Mouse (Mus musculus) liver, embryonic 14.5 days (tissue): ENCODE results near the gene Ddn. TPM values are rescaled to one million over a fixed set of nuclear protein-coding genes. Genes with fewer than 3 reads are reported as not detected.
A peak's percentile ranks its signal among the peaks of the same experiment; 100 is the strongest.

Source experiments
- ATAC-seq: fragments of 200-750 bp; cut with Nextera tagmentation; 2 replicates; pipeline ENCODE4 v1.8.0; 2017; ENCODE audit warnings: moderate number of reproducible peaks, mild to moderate bottlenecking, moderate library complexity; ENCODE audit not compliant: insufficient read depth
- DNase-seq, 3 experiments: peaks; one replicate each; pipeline ENCODE4 v3.0.0-alpha.2; 2012 to 2013; ENCODE audit warnings: low read depth in 3 of 3, low spot score in 3 of 3
- H3K27ac ChIP-seq: fragments of 300-500 bp; sonication (generic); 2 replicates; pipeline ENCODE4 v1.5.1; 2014; ENCODE audit warnings: moderate library complexity, mild to moderate bottlenecking, control low read depth, inconsistent platforms
- H3K27me3 ChIP-seq: fragments of 300-500 bp; sonication (generic); 2 replicates; pipeline ENCODE4 v1.6.1; 2014; ENCODE audit warnings: mild to moderate bottlenecking, low read length, moderate library complexity; ENCODE audit not compliant: control insufficient read depth, insufficient read depth
- H3K36me3 ChIP-seq: fragments of 300-500 bp; sonication (generic); replicated peaks from 2 replicates; pipeline ENCODE4 v1.6.1; 2014; ENCODE audit warnings: low read depth; ENCODE audit not compliant: control insufficient read depth, insufficient read depth
- H3K4me1 ChIP-seq, 2 experiments: fragments of 200-500 bp in 1 of 2; fragments of 300-500 bp in 1 of 2; sonication (generic) in 1 of 2; replicated peaks; 2 replicates each; pipeline ENCODE4 v1.6.1; 2012 to 2014; ENCODE audit warnings: antibody characterized with exemption in 1 of 2, inconsistent platforms in 1 of 2, low read length in 1 of 2; ENCODE audit not compliant: control insufficient read depth in 2 of 2, insufficient read depth in 2 of 2
- H3K4me2 ChIP-seq: fragments of 300-500 bp; sonication (generic); 2 replicates; pipeline ENCODE4 v1.6.1; 2014; ENCODE audit warnings: low read depth, mild to moderate bottlenecking, control low read depth, moderate library complexity
- H3K4me3 ChIP-seq, 2 experiments: fragments of 200-500 bp in 1 of 2; fragments of 300-500 bp in 1 of 2; sonication (generic) in 1 of 2; 2 replicates each; pipeline ENCODE4 v1.5.1; 2012 to 2014; ENCODE audit warnings: low read depth in 2 of 2, low read length in 2 of 2, mild to moderate bottlenecking in 2 of 2, control low read depth in 1 of 2, inconsistent platforms in 1 of 2, moderate library complexity in 1 of 2; ENCODE audit not compliant: insufficient read depth in 1 of 2
- H3K9ac ChIP-seq: fragments of 300-500 bp; sonication (generic); replicated peaks from 2 replicates; pipeline ENCODE4 v1.6.1; 2014; ENCODE audit warnings: mild to moderate bottlenecking, control low read depth, moderate library complexity
- H3K9me3 ChIP-seq: fragments of 300-500 bp; sonication (generic); 2 replicates; pipeline ENCODE4 v1.6.1; 2016; ENCODE audit warnings: low read length, mixed read lengths; ENCODE audit not compliant: control insufficient read depth
- CTCF ChIP-seq: IDR thresholded peaks from 2 replicates; pipeline ENCODE4 v1.5.1; 2016; ENCODE audit warnings: antibody characterized with exemption, low read depth, control low read depth
- EP300 ChIP-seq: IDR thresholded peaks from 2 replicates; pipeline ENCODE4 v1.6.1; 2016; ENCODE audit warnings: antibody characterized with exemption, low read depth
- whole genome bisulfite sequencing: fragments of 180-500 bp; shearing (Covaris S2); extraction: QIAGEN DNeasy Blood & Tissue Kit; methylation state at CpG from one replicate; pipeline ENCODE4 v1.1.7; 2014; ENCODE audit not compliant: insufficient replicate concordance; 5-methylcytosine and 5-hydroxymethylcytosine counted together
- polyA plus RNA-seq, 2 experiments: library from polyadenylated mRNA; depleted of rRNA in 1 of 2; stranded (reverse) in 1 of 2; unstranded in 1 of 2; fragments of >200 nt; fragmentation: Nextera tagmentation in 1 of 2; extraction: Ambion mirVana in 1 of 2; gene quantifications; 2 replicates each; pipeline versions ENCODE4 v1.2.1 to v1.2.3; 2012 to 2014

Gene Ddn
- polyA plus RNA-seq, 2 experiments = 0.03 TPM; not detected in 1

DNA sequence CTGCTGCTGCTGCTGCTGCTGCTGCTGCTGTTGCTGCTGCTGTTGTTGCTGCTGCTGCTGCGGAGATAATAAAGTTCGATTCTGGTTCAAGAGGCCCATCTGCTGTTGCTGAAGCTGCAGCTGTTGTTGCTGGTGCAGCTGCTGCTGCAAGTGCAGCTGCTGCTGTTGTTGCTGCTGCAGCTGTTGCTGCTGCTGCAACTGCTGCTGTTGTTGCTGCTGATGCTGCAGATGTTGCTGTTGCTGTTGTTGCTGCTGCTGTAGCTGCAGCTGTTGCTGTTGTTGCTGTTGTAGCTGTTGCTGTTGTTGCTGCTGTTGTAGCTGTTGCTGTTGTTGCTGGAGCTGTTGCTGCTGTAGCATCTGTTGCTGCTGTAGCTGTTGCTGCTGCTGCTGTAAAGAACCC lies 35.9 kb upstream of the Ddn start:
- ATAC-seq (no peak), DNase-seq (no peak)
- Histone ChIP-seq H3K9me3 (no peaks in the 10 kb centered on the region), H3K4me1 (no peaks in the 10 kb centered on the region), H3K9ac (no peak overlapping the region), H3K4me3 (no peak overlapping the region), H3K4me2 (no peak overlapping the region), H3K27me3 (no peaks in the 10 kb centered on the region), H3K36me3 (peaks cover 94% of the 10 kb centered on the region), H3K27ac (no peak overlapping the region)
- 83% methylated on average over 2 of the region's 2 CpGs for WGBS
- TF ChIP-seq EP300 (no peak), CTCF (no peak)

- H3K9me3 ChIP-seq = no peaks in the 10 kb centered on the region
- ATAC-seq = no peak
- 87% methylated on average over 11 of the region's 11 CpGs for WGBS
- peaks cover 94% of the 10 kb centered on the region for H3K36me3 ChIP-seq
- H3K4me1 ChIP-seq = peaks cover 0 to under 1% of the 10 kb centered on the region in 2 experiments; a peak in 1 of 4 replicates
- no peak overlapping the region for H3K9ac ChIP-seq
- no peaks in the 10 kb centered on the region for H3K27me3 ChIP-seq
- H3K4me3 ChIP-seq = no peak overlapping the region
- no peak for DNase-seq
- H3K4me2 ChIP-seq = no peak overlapping the region
- TF ChIP-seq CTCF = no peak
- no peak for TF ChIP-seq EP300
- H3K27ac ChIP-seq = no peak overlapping the region
These were observed 34.4 kb upstream of the Ddn start for GRCm38 (mm10) chr15:98843595-98844223.

DNA sequence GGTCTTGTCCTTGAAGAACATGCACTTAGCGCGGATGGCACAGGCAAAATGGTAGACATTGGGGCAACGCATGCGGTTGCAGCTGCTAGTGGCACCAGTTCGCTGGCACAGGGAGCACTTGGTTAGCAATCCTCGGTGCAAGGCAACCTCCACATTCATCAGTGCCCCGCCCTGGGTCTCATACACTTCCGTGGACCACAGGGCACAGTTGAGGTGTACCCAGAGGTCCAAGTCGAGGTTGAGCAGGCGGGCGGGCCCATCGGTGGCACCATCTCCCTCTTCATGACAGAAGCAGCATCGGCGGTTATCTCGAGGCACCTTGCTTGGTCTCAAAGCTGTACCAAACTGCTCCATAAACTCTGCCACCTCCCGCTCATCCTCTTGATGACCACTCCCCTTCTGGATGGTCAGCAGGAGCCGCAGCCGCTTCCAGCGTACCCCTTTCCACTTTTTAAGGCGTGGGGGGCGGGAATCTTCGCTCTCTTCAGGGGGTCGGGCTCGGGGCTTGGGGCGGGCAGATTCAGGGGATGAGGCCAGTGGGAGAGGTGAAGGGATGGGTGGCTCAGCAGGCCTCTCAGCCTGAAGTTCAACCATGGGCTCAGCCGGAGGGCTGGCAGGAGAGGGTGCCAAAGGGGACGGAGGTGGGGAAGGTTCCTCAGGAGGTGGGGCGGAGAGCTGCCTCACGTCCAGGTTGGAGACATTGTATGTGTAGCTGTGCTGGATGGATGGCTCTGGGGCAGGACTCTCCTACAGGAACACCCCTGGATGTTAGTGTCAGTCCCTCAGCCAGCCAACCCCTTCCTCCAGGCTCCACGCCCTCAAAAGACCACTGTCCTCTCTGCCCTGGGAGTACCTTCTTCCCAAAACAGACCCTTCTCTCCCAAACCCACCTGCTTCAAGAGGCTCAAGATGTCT lies 30.6 kb upstream of the Ddn start:
- no peak for ATAC-seq
- 90% methylated on average over 30 of the region's 30 CpGs for WGBS
- H3K27me3 ChIP-seq = no peaks in the 10 kb centered on the region
- H3K9ac ChIP-seq = no peak overlapping the region
- peaks cover 81% of the 10 kb centered on the region for H3K36me3 ChIP-seq
- TF ChIP-seq EP300 (no peak), CTCF (no peak)
- no peak overlapping the region for H3K27ac ChIP-seq
- H3K4me2 ChIP-seq = no peak overlapping the region
- peaks cover 21 to 27% of the 10 kb centered on the region in 2 experiments for H3K4me1 ChIP-seq
- no peak for DNase-seq
- H3K9me3 ChIP-seq = no peaks in the 10 kb centered on the region
- H3K4me3 ChIP-seq = no peak overlapping the region

DNA sequence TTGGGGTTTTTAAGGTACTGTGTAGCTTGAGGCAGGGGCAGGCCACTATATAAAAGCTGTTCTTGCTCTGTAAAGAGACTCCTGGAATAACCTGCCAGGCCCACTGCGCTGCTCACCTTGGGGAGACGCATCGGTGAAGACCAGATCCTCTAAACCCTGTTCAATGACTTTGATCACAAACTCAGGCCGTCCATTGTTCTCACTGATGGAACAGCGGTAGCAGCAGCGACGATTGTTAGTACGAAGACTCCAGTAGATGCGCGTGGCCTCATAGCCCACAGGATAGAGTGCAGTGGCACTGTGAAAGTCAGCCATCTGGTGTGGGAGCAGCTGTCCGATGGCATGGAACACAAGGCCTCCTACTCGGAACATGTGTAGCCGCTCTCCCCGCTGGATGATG lies 29.9 kb upstream of the Ddn start:
- no peak overlapping the region for H3K27ac ChIP-seq
- peaks cover 21 to 27% of the 10 kb centered on the region in 2 experiments for H3K4me1 ChIP-seq
- H3K4me3 ChIP-seq = no peak overlapping the region
- no peak overlapping the region for H3K9ac ChIP-seq
- H3K36me3 ChIP-seq = peaks cover 81% of the 10 kb centered on the region
- DNase-seq (no peak), ATAC-seq (no peak)
- no peaks in the 10 kb centered on the region for H3K9me3 ChIP-seq
- H3K4me2 ChIP-seq = no peak overlapping the region
- no peak for TF ChIP-seq CTCF
- no peak for TF ChIP-seq EP300
- no peaks in the 10 kb centered on the region for H3K27me3 ChIP-seq
- WGBS = 94% methylated on average over 14 of the region's 14 CpGs

- H3K27ac ChIP-seq = peak overlapping the region; percentile 92
- H3K9ac ChIP-seq = peak overlapping the region; percentile 44
- no peak for DNase-seq
- no peaks in the 10 kb centered on the region for H3K27me3 ChIP-seq
- H3K9me3 ChIP-seq = no peaks in the 10 kb centered on the region
- peak; percentile 55 for ATAC-seq
- 49% methylated on average over 4 of the region's 4 CpGs for WGBS
- H3K4me2 ChIP-seq = peak overlapping the region; percentile 53
- no peak for TF ChIP-seq EP300
- TF ChIP-seq CTCF = no peak
- peaks cover 78% of the 10 kb centered on the region for H3K36me3 ChIP-seq
- 0 out of 4 replicates have a peak overlapping the region, but pooled peaks of 1 of the 2 experiments have one; percentile 11 for H3K4me3 ChIP-seq
- peaks cover 27 to 31% of the 10 kb centered on the region in 2 experiments for H3K4me1 ChIP-seq
These were observed 28.4 kb upstream of the Ddn start for GRCm38 (mm10) chr15:98837743-98838103.
